Mouse (Mus musculus): ENCODE measurements around the gene Ptprn2. TPM values are rescaled to one million over a fixed set of nuclear protein-coding genes. Genes with fewer than 3 reads are reported as not detected.

The Ptprn2 gene
- total RNA-seq, 2 experiments from 2014 or later = not detected

DNA sequence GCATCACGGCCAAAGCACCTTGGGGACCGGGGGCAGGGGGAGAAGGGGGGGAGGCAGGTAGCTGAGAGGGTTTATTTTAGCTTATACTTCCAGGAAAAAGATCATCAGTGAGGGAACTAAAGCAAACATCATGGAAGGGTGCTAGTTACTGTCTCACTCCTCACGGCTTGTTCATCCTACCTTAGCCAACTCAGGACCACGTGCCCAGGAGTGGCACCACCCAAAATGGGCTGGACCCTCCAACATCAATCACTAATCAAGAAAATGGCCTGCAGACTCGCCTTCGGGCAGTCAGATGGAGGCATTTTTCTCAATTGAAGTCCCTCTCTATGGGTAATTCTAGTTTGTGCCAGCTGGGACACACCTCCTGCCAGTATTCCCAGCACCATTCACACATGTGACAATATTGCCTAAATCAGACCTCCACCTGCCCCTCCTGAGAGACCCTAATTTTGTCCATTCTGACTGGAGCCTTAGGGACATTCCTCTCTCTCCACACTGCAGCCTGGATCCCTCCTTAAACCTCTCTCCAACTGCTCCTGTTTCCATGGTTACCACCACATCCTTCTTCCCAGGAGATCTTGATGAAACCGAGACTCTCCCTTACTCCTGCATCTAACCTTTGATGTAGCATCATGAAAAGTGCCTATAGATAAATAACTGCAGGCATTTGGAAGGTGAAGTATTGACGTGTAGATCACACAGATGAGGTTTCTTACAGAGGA is 482.9 kb downstream of the Ptprn2 start:
- no peak for DNase-seq (ENCODE audit: low spot score)

DNA sequence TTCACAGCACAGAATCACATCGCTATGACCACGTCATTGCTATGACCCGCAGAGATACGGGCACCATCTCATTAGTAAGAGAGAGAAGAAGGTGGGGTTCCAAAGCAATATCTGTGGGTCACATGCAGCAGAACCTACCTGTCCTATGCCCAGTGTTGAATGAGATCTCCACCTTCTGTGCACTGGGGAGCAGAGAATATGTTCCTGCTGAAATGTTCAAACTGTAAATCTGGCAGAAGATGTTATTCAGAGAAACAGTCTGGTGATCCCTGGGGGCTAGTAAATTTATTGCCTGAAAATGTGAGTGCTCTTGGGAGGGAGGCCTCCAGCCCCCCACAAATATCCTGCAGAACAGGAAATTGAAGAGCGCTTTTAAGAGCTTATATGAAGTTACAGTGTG is 490.0 kb downstream of the Ptprn2 start:
- no peak for DNase-seq (ENCODE audit: low spot score)

DNA sequence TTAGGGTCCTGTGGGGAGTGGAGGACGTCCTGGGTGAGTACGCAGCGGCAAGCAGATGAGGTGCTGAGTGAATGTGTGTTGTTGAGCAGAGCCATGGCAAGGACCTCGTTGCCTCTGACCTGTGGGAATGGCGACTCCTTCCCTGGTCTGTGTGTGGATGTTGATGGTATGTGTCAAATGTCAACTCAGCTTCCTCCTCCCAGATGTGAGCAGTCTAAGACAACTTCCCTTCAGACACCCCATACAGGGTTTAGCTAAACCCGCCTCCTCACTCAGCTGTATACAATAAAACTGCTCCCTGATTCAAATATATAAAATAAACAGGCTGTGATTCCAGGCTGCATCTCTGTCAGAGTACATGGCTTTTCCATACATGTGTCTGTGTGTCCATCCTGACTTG is 491.5 kb downstream of the Ptprn2 start:
- no peak for DNase-seq (ENCODE audit: low spot score)

DNA sequence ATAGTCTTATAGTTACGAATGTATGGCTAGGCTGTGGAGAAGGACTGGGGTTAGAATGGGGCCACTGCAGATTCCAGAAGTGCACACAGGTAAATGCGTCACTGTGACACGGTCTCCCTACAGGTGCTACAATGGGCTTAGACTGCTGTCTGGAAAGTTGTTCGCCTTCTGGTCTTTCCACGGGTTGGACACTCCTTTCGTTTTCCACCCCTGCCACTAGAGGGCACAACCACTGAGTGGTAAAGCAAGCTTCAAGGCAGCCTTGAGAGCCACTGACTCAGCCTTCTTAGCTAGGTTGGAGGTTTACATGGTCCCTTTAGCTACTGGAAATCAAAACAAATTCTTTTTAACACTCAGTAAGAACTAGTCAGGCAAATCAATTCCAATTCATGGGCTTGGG is 492.7 kb downstream of the Ptprn2 start:
- DNase-seq (ENCODE audit: low spot score) = no peak

DNA sequence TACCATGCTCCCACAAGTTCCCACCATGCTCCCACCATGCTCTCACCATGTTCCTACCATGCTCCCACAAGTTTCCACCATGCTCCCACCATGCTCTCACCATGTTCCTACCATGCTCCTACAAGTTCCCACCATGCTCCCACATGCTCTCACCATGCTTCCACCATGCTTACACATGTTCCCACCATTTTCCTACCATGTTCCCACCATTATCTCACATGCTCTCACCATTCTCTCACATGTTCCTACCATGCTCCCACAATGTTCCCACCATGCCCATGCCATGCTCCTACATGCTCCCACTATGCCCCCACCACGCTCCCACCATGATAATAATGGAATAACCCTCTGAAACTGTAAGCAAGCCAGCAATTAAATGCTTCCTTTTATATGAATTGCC is 495.8 kb downstream of the Ptprn2 start:
- DNase-seq (ENCODE audit: low spot score) = no peak

DNA sequence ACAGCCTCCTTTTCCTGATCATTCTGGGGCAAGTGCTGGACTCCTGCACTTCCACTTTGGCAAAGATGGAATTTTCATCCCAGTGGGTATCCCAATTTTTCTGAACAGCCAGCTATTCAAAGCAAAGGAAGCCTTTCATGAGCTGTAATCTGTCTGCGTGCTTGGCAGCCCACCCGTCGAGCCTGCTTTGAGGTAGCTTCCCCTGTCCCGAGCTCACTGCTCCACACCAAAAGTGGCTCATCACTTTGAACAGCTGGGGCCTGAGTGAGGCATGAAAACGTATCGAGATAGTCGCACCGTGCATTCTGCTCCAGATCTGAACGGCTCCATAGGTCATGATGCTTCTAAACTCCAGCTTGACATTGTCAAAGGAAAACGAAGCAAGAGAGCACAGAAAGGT is 503.6 kb downstream of the Ptprn2 start:
- DNase-seq (ENCODE audit: low spot score) = no peak

DNA sequence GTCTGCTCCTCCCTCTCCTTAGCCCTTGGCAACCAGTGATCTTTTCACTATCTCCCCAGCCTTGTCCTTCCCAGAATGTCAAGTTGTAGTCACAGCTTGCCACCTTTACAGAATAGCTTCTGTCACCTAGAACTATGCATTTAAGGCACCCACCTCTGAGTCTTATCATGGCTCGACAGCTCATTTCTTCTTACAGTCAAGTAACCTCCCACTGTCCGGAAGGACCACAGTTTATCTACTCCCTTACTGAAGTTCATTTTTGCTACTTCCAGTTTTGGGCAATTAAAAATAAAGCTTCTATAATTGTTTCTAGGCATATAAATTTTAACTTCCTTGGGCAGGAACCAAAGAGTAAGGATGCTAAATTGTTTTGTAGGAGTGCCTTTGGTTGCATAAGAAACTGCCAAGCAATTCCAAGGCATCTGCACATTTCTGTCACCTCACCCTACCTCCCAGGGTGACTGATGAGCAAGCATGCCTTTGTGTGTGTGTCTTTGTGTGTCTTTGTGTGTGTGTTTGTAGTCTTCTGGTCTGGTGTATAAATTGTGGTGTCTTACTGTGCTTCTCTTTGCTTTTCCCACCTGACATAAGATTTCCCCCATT is 516.1 kb downstream of the Ptprn2 start:
- DNase-seq (ENCODE audit: low spot score) = no peak

DNA sequence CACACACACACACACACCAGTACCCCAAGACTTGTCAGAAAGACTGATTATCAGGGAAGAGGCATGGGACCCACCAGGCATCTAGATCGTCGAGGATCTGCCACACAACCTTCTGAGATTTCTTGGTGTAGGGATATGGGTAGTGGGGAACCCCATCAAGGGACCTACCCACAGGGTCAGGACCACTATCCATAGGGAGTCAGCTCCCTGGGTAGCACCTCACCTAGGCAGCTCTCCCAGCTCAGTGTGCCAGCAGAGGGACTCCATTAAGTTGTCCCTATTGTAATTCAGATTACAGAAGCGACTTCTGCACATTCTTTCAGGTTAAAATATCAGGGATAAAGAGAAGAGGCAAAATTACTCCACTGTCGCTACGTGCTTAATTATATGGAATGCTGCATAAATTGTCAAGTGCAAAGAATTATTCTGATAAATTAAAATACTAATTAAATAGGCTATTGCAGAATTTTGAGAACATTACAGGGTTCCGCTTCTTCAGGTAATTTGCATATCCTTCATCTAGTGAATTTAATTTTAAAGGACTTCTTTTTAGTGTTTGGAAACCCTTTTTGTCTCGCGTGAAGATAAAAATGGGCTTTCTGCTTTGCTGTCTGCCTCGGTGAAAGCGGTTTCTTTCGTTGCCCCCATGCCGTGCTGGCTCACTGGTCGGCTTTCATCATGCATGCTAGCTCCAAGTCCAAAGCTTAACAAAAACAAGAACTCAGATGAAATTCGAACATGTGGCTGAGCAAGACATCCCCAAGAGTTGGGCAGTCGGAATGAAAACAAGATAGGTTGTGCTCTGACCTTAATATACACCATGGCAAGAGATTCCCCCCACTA is 531.5 kb downstream of the Ptprn2 start:
- no peak for DNase-seq (ENCODE audit: low spot score)

DNA sequence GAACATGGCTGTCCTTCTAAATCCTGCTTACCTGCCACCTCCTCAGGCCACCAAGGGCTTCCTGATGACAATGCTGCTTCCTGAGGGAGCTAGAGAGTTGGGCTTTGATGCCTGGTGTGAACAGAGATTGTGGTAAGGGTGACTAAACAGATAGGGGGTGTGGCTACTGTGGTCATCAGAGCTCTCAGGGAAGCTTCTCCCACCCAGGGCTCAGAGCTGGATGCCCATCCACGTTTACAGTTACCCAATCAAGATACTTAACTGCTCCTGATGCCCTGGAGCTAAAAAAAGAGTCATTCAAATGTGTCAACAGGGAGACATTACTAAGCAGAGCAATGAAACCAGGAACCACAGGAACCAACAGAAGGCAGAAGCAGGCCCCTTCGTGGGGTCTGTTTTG is 532.4 kb downstream of the Ptprn2 start:
- no peak for DNase-seq (ENCODE audit: low spot score)

DNA sequence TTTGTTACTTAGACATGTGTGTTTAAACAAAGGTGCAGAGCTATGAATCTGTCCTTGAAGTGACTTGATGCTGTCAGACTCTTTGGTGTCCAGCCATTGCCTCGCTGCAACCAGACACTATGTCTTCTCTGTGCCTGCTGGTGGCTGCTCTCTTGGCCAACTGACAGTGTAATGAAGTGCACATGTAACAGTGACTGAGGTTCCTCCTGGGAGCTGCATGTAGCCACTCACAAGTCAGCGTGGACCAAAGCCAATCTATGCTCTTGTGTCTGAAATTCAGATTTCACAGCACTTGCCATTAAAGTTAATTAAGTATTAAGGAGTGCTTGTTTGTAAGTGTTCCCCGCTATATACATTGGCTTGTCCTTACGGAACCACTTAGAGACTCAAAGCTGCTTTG is 537.7 kb downstream of the Ptprn2 start:
- DNase-seq (ENCODE audit: low spot score) = no peak

DNA sequence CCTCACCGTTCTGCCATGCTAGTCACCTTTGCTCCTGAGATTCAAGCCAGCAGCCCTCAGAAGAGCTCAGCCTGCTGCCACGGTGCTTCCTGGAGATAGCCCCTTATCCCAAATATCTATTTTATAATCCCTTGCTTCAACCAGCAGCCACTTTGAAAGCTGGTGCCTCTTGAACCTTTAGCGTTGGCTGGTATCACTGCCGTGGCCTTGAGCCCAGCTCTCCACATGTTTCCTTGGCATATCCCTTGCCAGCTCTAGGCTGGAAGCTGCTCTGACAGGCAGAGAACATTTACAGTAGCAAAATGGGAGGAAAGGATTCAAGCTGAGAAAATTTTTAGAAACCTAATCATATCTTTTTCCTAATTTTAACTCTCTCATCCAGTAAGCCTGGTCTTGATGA is 539.4 kb downstream of the Ptprn2 start:
- no peak for DNase-seq (ENCODE audit: low spot score)

DNA sequence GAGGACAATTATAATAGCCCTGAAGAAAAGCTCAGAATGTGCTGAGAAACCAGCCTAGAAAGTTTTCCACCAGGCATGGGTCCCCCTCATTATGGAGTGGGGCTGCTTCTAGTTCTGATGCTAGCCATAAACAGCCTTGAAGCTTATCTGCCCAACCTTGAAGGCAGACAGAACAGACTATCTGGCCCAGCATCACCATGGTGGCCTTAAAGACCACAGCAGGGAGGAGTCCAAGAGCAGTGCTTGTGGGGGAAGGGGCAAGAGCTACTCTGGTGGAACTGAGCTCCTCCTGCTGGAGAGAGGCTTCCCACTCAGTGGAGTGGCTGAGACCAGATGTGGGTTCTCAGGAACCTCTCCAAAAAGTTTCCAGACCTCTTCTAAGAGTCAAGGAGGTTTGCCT is 540.2 kb downstream of the Ptprn2 start:
- DNase-seq (ENCODE audit: low spot score) = no peak

DNA sequence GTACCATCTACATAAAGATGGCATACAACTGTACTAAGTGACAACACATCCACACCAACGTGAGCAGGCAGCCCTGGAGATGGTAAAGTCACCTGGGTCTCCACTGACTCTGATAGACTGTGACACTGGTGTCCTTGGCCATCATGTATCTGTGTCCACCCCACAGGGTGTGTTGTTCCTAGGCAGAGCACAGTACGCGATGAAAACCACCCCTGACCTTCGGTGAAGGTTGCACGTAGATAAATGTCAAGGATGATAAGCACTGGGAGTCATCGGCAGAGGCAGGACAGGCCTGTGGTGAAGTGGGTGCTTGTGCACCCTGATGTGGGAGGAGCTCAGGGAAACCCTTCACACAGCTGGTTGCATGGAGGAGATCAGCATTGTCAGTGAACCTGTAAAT is 541.8 kb downstream of the Ptprn2 start:
- DNase-seq (ENCODE audit: low spot score) = no peak

DNA sequence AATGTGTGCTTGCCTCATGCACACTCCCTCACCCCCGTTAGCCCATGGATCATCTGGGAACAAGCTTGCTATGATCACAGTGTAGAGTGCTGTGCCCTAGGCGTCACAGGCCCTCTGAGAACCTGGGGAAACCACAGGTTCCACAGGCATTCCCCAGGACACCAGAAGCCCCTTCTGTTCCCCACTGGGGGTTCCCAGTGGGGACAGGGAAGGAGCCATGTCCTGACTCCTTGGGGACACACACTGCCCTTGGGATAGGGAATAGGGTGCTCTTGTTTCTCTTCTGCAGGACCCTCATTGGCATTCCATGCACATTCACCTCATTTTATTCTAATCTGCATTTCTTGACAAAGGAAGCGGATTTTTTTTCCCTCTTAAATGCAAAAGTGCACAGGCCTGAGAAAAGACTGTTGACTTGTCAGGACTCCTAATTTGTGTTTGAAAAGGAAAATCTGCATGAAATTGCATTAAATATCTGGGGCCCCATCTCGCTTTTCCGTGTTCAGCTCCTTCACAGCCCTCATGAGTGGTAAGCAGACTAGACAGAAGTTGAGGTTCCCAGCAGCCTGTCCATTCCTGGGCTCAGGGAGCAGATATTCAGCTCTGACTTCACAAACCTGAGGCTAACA is 542.9 kb downstream of the Ptprn2 start:
- DNase-seq (ENCODE audit: low spot score) = no peak

DNA sequence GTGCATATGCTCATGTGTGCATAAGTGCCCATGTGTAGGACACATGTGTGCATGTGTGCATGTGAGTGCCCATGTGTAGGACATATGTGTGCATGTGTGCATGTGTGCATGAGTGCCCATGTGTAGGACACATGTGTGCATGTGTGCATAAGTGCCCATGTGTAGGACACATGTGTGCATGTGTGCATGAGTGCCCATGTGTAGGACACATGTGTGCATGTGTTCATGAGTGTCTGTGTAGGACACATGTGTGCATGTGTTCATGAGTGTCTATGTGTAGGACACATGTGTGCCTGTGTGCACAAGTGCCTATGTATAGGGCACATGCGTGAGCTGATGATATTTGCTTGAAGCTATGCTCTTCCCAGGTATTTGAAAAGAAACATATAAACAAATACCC is 547.7 kb downstream of the Ptprn2 start:
- no peak for DNase-seq (ENCODE audit: low spot score)

DNA sequence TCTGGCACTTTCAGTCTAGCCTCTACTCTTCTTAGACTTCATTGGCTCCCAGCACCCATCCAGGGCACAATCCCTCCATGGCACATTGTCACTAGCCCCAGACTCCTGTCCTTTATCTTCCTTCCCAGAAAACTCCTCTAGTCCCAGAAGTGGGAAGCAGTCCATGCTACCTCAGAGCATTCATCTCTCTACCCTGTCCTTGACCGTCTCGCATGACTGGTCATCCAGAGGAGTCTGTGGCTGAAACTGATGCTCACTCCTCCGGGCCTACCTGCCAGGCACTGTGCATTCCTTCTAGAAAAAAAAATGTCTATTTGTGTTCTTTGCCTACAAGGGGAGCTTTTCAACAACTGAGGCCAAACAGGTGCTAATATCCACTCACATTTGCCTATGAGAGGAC is 549.0 kb downstream of the Ptprn2 start:
- DNase-seq (ENCODE audit: low spot score) = no peak

DNA sequence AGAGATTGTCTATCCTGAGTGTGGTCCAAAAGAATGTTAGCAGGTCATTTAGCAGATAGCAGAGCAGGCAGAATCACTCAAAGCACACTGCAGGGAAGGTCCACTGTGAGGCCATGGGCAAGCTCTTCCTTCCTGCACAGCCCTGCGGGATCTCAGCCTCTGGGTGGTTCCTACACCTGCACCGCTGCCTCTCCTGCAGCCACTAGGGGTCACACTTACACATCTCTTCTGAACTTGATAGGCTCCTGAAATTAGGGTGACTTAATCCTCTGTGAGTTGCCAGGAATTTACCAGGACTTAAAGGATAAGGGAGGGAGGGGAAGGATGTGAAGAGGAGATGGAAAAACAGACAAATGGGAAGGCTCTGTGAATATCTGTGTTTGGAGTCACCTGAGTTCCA is 549.7 kb downstream of the Ptprn2 start:
- peak; percentile 17 for DNase-seq (ENCODE audit: low spot score)

DNA sequence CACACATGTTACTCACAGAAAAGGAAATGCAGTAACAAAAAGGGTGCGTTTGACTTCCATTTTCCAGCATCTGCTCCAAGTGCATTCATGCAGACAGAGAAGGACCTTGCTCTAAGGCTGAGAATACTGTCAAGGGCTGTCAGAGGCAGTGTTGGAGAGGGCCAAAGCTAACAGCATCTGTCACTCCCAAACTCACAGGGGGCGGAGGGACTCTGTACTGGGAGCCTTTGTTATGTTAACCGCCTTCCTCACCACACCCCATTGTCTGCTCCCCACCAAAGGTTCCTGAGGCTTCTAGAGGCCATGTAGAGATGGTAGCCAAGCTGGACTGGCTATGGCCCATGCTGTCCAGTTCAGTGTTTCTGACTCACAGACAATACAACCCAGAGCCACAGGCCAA is 553.9 kb downstream of the Ptprn2 start:
- DNase-seq (ENCODE audit: low spot score) = no peak

DNA sequence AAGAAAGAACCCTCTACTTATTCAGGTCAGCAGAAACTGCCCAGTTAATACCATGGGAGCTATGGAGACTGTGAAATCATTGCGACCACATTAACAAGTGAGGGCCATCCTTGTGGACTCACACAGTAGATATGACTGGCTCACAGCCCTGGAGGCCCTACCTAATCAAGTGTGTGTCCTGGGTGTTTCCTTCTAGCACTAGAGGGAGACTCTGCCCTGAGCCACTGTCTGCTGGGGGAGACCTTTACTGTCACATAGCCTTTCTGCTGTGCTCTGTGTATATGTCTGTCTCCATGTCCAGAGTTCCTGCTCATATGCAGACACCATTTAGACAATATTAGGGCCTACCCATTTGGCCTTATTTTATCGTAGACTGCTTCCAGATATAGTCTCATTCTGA is 555.9 kb downstream of the Ptprn2 start:
- DNase-seq (ENCODE audit: low spot score) = no peak

DNA sequence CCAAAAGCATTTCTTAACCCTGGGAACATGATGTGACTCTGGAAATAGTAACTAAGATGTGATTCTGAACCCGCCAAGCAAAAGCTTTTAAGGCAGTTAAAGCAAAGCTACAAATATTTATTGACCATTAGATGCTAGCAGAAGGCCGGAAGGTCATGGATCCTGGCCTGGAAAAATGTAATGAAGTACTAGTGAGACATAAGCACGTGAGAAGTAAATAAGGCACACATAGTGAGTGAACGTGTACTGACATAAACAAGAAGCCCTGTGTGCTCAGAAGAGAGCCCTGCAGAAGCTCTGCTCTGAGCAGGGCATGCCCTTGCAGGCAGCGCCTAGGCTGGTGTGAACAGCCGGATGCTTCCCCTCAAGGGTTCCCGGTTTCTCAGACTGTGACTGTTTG is 557.2 kb downstream of the Ptprn2 start:
- DNase-seq (ENCODE audit: low spot score) = no peak

DNA sequence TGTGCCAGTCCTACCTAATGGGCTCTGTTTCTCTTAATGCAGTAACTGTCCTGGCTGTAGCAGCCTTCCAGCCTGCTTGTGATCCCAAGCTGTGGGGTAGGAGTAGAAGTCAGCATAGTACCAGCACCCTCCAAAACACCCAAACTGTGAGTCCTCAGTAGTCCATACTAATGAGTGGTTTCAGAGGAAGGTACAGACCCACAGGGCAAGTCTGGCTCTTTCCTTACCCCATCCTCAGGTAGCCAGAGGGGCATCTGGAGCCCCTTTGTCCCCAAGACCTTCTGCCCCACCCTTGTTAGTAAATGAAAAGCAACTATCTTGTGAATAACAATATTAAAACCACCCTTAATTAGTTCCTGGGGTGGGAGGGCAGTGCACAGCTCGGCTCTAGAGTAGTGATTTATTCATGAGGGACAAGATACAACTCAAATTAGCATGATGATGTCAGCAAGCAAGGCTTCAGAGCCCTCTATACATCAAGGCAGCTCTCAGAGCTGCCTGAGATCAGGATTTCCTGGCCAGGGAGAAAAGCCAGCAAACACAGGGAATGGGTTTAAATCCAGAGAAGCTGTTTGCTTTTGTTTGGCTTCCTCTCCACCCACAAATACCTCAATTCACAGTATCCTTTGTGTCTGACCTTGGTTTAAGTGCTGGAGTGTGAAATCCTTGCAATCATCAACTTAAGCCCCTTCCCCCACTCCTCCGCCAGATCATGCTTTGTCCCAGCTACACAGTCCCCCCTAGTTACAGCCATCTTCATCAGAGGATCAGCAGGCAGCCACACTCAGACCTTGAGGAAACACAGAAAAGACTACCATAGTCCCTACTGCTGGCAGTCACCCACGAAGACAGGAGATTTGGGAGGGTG is 562.1 kb downstream of the Ptprn2 start:
- DNase-seq (ENCODE audit: low spot score) = no peak

All from gastrocnemius, adult 18-20 months (tissue).